Mouse (Mus musculus) megakaryocyte-erythroid progenitor cell, adult 5 weeks (primary cell): ENCODE results near the gene Slc4a4. TPM values are rescaled to one million over a fixed set of nuclear protein-coding genes. Genes with fewer than 3 reads are reported as not detected.

Experiments
- polyA plus RNA-seq: library from polyadenylated mRNA; stranded (reverse); fragments of >175 nt; gene quantifications from 2 replicates; pipeline ENCODE4 v1.2.3, GENCODE M21; 2012

Gene Slc4a4
- 0.09 and 0.14 TPM in 2 replicates for polyA plus RNA-seq

GRCm38 (mm10) chr5:88886668-88887555, at the start of gene Slc4a4:
TSS of gene Slc4a4 (plus strand) at chr5:88886818.

Other genes with a start within 250 kb of the Slc4a4 start
- gene Grsf1, start 210.6 kb upstream of the Slc4a4 start, polyA plus RNA-seq, result 36.6 and 40.7 TPM in 2 replicates
- 13.3 and 14.7 TPM in 2 replicates for gene Mob1b, start 166.0 kb upstream of the Slc4a4 start, polyA plus RNA-seq
- 6.6 and 8.1 TPM in 2 replicates for gene Dck, start 121.8 kb upstream of the Slc4a4 start, polyA plus RNA-seq